Mouse (Mus musculus) ES-Bruce4 (cell line): ENCODE results near the gene Rgs3.

Experiments
- CTCF ChIP-seq: IDR thresholded peaks from one replicate; pipeline ENCODE4 v1.8.1; 2011; ENCODE audit warnings: low read depth, low read length
- EP300 ChIP-seq: IDR thresholded peaks from 2 replicates; pipeline ENCODE4 v1.6.1; 2011; ENCODE audit warnings: low read depth, low read length; ENCODE audit not compliant: insufficient read depth

GRCm38 (mm10) chr4:62720861-62721260 is 161.2 kb downstream of the Rgs3 start:
- TF ChIP-seq CTCF (no peak), EP300 (no peak)
